Mouse (Mus musculus) brain, embryonic 14.5 days (tissue): ENCODE results near the gene Ptk6.

ENCODE experiments used
- CTCF ChIP-seq: fragments of 200-500 bp; IDR thresholded peaks from 2 replicates; pipeline ENCODE4 v1.5.1; 2012; ENCODE audit warnings: inconsistent platforms, mild to moderate bottlenecking, moderate library complexity, borderline replicate concordance; ENCODE audit not compliant: insufficient read depth, insufficient read length; ENCODE audit errors: extremely low read depth
- POLR2A ChIP-seq: fragments of 200-500 bp; IDR thresholded peaks from 2 replicates; pipeline ENCODE4 v1.6.1; 2012; ENCODE audit warnings: mild to moderate bottlenecking, inconsistent platforms, borderline replicate concordance; ENCODE audit not compliant: poor library complexity, insufficient read depth, insufficient read length, severe bottlenecking; ENCODE audit errors: extremely low read depth

DNA sequence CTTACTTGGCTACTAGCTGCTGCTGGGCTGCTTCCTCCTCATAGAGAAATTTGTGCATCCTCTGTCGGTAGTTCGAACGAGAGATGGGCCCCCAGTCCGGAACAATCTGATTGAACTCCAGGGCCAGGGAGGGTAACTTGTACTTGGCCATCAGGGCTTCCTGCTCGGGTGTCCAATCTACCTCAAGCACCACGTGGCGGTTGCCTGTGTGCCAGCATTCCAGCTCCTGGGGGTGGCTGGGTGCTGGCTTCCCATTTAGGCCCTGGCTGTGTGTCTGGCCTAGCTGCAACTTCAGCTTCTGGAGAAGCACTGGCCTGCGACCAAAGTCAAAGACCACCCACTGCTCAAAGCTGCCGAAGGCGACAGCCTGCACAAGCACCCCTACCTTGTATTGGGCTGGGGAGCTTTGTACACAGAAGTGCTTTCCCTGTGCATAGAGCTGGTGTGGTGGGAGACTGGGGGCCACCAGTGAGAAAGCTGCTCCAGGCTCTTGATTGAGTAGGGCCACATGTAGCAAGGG, 35.6 kb upstream of the Ptk6 start:
- TF ChIP-seq CTCF = no peak
- no peak for TF ChIP-seq POLR2A
